Mouse (Mus musculus) bone marrow macrophage, adult 2 months (primary cell): Measurements from ENCODE around the gene Aoc1.

Experiments
- CTCF ChIP-seq: IDR thresholded peaks from 2 replicates; pipeline ENCODE4 v1.5.1; 2012; ENCODE audit warnings: low read depth, mild to moderate bottlenecking, low read length, moderate library complexity
- POLR2A ChIP-seq: IDR thresholded peaks from 2 replicates; pipeline ENCODE4 v1.6.1; 2012; ENCODE audit warnings: mild to moderate bottlenecking, low read depth, low read length, borderline replicate concordance

DNA sequence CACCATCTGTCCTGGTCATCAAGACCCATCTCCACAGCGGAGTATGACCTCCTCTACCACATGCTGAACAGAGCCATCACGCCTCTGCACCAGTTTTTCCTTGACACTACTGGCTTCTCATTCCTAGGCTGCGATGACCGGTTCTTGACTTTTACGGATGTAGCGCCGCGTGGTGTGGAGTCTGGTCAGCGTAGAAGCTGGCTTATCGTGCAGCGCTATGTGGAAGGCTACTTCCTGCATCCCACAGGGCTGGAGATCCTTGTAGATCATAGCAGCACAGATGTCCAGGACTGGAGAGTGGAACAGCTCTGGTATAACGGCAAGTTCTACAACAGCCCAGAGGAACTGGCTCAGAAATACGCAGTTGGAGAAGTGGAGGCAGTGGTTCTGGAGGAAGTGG is 32.9 kb downstream of the Aoc1 start:
- no peak for TF ChIP-seq POLR2A
- TF ChIP-seq CTCF = no peak
